Mouse (Mus musculus) lung, postnatal 36 days (tissue): ENCODE data around the gene Spg21.

ENCODE experiments used
- DNase-seq: peaks from one replicate; pipeline ENCODE4 v3.0.0; 2022; ENCODE audit warnings: mixed read lengths

Gene Spg21

DNA sequence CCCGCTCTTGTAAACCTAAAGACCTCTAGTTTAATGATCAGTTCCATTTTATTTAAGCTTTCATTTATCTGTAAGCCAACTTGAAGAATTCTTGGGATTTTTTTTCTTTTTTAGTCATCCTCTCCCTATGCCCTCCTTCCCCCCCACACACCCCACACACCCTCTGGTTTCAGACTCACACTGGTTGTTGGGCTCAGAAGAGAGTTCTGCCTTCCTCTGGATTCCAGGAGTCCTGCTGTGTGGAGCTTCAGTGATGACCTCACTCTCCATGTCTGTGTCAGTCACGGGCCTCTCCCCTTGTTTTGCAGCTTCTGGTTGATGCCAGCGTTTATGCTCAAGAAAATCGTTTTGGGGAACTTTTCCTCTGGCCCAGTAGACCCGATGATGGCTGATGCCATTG lies 19.3 kb downstream of the Spg21 start:
- no peak for DNase-seq

DNA sequence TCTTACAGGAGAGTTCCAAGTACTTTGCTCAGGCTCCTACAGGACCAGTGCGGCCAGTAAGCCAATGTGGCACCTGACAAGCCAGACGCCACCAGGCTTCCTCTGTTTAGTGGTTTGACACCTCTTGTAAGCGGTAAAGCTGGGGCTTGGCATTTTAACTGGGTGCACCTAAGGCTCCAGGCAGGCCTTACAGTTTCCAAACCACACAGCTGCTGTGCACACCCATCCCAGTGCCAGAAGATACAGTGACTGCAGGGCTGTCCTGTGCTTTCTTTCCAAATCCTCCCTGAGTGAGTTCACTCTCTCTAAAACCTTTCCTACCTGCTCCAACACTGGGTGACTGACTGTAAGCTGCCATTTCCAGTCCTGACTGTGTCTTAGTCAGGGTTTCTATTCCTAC lies 30.7 kb downstream of the Spg21 start:
- DNase-seq, result no peak

DNA sequence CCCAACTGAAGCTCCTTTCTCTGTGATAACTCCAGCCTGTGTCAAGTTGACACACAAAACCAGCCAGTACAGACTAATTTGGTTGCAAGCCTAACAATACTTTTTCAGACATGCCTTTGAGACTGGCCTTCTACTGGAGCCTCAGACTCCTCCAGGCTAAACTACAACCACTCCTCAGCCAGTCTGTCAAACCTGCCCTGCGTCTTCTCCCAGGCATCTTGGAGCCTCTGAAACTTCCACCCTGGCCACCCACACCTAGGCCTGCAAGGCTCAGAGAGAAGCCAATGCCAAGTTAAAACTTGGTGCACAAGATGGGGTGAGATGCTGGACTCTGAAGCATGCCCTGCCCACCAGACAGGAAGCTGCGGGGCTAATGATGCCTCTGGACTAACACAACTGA lies 31.6 kb downstream of the Spg21 start:
- DNase-seq, result no peak

DNA sequence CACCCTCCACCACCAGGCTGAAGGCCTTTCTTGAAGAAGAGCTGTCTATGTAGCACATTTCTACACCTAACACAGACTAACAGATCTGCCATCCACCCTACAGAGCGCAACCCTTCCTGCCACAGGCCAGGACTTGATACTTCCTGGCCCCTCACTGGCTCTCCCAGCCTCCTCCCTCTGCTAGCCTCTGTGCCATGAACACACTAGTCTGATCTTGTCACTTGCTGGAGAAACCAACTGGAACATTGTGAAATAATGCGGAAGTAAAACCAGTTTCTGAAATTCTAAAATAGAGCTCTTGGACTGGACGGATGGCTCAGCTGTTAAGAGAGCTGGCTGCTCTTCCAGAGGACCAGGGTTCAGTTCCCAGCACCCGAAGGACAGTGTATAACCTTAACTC lies 32.1 kb downstream of the Spg21 start:
- peak; percentile 3 for DNase-seq

DNA sequence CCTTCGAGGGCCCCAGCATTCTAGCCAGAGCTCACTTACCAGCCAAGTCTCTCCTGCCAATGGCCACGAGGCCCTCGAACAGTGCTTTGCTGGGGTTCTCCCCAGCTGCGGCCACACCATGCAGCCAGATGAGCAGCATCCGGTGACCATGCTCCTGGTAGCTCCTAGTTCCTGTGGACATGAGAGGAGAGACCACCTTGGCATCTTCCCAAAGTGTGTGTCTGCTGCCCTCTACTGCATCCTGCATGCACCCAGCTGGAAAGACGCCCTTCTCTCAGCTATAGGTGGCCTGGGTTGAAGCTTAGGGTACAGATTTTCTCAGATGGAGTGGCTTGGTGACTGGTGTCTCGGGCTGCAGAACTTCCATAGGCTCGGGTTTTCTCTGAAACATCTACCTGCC lies 41.4 kb downstream of the Spg21 start:
- peak; percentile 3 for DNase-seq

DNA sequence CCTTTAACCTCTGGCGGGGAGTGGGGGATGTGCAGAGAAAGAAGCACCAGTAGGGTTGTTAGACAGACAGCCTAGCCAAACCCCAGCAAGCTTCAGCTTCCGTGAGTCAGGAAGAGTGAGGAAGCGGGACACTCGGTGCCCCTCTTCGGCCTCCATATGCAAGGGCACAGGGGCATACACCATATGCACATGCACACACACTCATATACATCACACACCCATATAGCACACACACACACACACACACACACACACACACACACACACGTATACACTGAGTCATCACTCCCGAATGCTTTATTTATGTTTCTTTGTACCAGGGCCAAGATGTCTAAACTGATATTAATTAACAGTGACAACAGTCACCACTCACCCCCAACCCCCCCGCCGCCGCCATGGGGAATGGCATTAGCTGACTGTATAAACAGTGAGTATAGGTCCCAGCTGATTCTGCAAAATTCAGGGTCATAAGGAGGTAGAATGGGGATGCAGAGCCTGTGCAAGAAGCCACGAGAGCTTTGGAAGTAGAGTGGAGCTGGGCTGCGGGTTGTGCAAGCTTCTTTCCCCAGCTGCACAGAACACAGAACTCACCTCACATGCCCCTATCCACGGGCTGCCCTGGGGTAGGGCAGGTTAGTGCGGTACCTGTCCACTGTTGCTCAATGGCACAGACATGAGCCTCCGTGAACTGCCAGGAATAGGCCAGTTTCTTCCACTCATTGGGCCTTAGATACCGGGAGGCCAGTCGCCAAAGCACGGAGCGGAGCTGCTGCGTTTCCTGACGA lies 42.2 kb downstream of the Spg21 start:
- no peak for DNase-seq

DNA sequence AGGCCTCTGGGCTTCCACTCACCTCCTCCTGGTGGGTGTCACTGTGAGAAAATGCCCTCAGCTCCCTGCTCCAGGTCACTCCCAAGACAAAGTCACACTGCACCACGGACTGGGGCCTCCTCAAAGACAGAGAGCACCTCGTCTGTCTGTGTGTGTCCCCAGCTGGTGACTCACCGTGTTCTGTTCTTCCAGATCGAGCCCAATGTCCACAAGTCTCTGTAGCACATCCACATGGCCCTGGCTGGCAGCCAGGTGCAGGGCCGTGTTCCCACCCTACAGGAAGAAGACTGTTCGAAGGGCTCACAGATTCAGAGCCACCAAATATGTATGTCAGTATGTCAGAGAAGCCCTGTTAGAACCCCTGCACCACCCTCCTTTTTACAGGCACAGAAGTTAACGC lies 47.7 kb downstream of the Spg21 start:
- no peak for DNase-seq

DNA sequence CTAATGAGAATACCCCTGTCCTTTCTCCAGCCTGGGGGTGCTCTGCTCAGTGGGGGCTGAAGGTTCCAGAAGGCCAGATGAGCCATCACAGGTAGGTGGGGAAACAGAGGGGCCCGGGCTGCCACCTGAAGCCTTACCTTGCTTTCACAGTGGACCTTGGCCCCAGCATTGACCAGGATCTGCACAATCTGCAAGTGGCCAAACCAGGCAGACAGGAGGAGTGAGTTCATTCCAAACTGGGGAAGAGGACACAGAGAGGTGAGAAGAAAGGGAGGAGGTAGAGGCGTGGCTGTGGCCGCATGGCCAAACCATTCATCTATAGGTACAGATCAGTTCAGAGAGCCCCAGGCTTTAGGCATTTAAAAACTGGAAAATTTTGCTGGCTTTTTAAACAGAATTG lies 51.8 kb downstream of the Spg21 start:
- DNase-seq, result no peak

DNA sequence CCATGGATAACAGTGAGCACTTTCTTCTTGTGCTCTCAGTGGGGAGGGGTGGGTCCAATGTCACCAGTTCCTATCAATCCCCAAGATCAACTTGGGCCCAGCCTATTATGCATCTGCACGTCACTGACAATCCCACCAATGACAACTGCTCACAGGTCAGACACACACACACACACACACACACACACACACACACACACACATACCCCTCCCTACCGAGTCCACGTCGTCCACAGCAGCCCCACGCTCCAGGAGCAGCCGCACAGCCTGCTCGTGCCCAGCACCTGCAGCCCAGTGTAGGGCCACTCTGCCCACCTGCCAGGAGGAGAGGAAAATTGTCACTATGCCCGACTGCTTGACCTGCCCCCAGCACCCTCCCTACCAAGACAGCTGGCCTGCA lies 53.7 kb downstream of the Spg21 start:
- no peak for DNase-seq

DNA sequence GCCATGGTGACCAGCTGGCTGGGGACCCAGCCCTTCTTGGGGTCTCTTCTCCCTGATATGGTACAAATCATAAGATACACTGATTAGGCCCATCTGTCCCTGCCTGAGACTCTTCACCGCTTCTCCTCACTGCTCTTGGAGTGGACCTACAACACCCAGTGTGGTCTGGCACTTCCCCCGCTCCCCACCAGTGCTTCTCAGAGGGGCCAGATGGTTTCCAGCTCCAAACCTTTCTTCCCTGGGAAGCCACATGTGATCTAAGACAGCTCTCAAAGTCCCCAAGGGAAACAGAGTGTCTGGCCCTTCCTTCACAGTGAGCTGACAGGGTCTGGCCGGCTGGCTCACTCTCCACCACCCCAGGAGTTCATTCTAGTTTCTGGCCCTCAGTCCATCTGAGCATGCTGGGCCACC lies 54.1 kb downstream of the Spg21 start:
- no peak for DNase-seq

DNA sequence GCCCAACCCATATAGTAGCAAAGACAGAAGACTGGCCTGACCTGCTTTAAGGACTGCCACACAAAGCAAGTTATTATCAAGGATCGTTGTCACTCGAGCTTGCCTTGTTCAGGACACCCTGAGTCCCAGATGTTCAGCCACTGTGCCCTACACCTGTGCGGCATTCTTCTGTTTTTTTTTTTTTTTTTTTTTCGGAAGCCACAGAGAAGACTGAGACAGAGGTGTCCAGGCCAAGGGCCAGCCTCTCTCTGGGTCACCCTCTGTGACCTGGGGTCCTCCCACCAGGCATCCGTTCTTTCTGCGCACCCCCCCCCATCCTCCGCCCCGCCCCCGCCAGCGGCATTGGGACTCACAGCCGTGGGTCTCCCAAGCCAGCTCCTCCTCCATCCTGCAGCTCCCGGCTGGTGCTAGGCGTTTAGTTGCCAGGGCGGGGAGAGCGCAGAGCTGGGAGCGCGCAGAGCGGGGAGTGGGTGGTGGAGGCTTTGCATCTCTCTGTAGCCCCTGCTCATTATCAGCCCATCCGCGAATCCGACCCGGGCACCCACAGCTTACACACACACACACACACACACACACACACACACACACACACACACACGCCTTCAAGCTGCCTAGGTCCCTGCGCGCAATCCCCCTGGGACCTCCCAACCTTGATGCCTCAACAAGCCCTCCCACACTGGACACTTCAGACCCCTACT lies 59.2 kb downstream of the Spg21 start, which contains the start of gene Ankdd1a:
Gene Ankdd1a (minus strand): TSS at position 387 of the 698 bp plus-strand sequence.
- no peak for DNase-seq

DNA sequence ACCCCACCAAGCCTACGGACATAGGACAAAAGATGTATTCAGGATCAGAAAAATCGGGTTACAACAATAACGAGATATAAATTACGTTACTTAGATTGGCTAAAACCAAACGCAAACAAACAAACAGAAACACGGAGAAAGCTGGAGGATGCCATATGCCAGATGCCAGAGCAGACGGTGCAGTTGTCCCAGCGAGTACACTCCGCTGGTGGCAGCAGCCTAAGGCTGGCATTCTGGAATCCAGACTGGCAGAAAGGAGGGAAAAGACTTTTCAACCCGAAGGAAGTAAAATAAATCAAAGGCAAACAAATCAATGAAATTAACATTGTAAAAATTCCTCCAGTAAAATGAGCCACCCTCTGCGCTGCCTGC lies 59.7 kb downstream of the Spg21 start:
- no peak for DNase-seq

DNA sequence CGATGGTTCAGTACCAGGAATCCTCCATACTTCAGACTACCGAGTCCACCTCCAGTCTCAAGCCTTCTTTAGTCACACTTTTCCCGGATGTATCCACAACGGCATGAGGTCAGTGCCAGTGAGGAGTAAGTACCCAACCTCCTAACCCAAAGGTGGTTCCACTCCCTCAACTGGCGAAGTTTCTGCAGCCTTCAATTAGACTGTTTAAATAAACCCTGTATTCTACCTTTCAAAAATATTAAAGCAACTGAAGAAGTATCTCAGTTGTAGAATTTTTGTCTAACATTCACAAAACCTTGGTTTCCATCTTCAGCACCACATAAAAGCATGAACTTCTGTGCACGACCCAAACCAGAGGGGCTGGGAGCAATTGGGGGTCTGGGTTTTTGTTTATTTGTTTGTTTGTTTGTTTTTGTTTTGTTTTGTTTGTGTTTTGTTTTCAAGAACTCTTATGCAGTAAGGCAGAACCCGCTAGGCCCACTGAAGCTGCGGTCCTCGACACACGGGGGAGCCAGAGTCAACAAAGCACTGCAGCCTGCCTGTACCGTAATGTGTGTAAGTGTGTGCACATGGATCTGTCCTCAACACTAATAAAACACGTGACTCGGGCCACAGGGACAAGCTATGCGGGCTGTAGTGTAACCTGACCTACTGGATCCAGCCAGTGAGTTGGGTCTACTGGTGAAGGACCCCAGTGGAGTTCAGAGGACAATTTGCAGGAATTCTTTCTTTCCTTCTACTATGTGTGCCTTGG lies 63.0 kb downstream of the Spg21 start:
- peak; percentile 92 for DNase-seq

DNA sequence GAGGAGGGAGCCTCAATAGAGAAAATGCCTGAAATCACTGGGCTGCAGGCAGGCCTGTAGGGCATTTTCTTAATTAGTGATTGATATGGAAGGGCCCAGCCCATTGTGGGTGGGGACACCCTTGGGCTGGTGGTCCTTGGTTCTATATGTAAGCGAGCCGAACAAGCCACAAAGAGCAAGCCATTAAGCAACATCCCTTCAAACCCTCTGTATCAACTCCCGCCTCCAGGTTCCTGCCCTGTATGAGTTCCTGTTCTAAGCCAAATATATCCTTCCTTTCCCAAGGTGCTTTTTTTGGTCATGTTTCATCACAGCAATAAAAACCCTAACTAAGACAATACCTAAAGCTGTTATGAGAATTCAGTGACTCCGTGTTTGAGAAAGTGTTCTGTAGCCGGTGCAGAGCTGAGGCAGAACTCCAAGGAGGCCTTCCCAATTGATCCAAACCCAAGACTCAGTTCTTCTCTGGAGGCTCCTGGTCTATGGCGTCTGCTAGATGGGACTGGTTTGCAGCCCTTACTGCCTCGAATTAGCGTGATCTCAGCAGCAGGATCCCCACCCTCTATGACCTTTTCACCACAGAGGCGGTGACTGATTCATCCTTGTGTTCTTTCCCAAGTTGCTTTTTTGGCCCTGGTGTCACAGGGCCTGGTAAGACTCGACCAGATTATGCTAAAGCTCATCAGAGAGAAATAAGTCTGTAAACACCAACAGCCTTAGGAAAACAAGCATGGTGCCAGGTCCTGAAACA lies 64.9 kb downstream of the Spg21 start:
- peak; percentile 26 for DNase-seq

DNA sequence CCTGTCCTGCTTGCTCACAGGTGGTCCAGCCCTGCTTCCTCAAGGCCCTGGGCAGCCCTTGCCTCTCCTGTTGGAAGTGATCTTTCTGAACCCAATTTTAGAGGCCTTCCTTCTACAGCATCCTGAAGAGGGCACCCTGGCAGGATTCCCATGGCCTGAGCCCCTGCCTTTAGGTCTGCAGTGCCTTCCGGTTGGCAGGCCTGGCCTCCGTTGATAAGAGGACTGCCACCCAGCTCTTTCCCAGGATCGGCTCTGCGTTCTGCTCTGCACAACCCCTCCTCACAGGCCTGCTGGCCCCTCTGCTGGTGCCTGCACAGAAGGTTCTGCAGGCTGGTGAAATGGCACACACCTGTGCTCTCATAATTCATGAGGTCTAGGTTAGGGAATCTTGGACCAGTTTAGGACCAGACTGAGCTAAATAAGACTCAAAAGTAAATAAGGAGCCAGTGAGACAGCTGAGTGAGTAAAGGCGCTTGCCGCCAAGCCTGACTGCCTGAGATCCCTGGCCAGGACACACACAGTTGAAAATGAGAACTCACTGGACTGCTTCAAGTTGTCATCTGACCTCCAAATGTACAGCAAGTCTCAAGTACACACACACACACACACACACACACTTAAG lies 67.8 kb downstream of the Spg21 start:
- DNase-seq, result no peak

DNA sequence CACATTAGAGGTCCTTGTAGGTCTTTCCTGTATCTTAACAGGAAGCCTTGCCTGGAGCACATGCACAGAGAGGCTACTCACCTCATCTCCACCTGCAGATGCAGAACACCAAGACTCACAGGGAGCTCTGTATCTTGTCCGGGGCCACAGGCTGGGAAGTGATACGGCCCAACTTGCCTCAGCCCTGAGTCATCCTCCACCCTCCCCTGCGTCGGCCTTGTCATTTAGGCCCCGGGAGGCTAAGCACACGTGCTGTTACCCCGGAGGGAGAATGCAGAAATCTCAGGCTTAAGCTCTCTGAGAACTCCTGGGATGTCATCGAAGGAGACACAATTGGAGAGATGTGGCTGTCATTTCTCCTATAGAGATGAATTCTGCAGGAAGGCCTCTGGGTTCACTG lies 68.9 kb downstream of the Spg21 start:
- DNase-seq, result no peak

DNA sequence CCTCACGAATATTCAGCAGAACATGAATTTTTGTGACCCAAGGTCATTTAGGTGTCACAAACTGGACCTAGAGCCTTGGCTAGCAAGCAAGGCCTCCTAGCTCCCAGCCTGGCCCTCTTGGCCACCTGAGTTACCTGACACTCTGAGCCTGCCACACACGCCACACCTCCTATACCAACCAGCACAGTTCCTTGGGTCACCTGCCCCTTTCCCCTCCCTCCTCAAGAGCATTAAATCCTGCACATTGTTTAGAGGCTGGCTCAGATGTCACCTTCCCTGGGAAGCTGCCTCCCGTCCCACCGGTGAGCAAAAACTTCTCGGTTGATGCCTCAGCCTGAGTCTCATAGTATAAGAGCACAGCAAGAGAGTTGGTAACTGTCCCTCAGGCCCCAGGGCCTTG lies 70.5 kb downstream of the Spg21 start:
- DNase-seq, result no peak

DNA sequence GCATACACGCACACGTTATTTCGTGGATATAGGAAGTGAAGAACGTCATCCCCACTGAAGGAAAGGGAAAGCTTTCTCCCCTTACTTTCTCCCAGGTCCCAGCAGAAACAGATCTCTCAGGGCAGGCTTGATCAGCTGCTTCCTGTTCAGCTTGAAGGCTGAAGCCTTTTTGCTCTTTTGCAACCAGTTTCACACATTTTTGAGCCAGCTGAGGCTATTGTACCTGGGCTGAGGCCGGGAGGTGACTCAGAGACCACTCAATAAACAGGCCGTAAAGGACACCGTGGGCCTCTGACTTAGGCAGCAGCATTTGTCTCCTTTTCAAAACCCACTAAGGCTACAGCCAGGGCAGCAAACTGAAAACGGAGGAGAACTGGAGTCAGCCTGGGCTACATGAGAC lies 72.2 kb downstream of the Spg21 start:
- no peak for DNase-seq

DNA sequence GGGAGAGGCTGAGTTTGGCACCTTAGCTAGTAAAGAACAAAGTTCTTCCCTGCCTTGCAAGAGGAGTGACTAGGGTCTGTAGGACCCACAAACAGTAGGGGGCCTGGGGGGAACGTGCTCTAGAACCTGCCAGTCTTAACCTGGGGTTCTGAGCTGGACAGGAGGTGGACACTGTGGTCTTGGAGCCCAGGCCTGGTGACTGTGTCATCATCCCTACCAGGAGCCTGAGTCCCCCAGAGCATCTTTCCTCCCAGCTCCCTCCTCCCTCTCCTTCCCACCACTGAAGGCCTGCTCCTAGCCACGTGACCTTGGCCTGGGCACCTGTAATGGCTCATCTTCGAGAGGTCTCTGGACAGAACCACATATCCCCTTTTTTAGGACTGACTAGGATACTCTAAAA lies 73.4 kb downstream of the Spg21 start:
- no peak for DNase-seq

DNA sequence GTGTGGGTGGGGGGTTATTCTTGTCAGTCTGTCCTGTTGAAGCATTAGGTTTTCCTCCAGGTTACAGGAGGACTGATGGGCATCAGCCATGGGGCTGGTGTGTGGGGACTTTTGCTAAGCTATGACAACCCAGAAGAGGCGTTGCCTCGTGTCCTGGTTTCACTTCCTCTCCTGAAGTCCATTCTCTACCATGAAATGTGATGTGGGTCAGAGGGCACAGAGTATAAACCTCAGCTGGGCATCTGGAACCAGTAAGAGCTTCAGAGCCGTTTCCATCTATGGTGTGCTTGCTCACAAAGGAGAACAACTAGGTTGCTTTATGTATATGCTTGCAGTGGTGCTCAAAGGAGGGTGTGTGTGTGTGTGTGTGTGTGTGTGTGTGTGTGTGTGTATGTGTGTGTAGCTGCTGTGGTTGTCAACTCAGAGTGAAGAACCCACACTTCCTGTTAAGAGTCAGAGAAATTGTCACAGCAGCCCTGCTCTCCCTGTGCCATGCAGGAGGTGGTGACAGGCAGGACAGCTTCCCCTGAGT lies 74.5 kb downstream of the Spg21 start:
- DNase-seq, result peak; percentile 71

DNA sequence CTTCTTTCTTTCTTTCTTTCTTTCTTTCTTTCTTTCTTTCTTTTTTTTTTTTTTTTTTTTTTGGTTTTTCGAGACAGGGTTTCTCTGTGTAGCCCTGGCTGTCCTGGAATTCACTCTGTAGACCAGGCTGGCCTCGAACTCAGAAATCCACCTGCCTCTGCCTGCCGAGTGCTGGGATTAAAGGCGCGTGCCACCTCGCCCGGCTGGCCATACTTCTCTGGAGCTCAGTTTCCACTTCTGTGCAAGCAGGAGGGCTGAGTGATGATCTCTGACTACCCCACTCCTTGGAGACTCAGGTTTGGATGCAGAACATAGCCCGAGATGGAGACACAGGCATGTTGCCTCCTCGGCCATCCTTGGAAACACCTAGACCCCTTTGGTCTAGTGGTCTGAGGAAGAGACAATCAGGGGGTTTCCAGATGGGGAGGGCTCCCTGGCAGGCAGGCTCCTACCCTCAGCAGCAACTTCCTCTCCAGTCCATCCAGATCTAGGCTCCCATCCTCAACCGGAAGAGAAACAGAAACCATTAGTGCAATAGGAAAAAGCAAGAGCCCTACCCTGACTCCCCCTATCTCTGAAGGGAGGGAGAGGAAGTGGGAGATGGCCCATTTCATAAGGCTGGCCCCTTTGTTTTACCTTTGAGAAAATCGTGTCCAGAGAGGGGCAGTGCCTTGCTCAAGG lies 75.2 kb downstream of the Spg21 start:
- peak; percentile 54 for DNase-seq

DNA sequence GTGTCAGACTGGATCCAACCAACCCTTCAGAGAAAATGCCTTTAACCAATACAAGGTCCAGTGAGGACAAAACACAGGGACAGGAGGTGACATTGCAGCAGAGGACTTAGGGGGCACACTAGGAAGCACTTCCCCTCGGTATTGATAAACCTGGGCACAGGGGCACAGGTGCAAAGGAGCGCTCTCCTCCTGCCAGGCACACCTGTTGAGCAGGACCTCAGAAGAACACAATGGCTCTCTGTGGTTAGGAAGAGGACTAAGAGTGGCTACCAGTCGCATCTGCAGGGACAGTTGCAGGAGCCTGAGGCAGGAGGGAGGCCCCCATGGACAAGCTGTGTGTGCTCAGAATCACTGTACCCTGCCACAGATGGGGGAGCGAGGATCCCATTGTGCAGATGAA lies 75.7 kb downstream of the Spg21 start:
- DNase-seq, result no peak
